Comparison of ENCODE assay signal across 16 mouse cellular contexts in genomic region chr4:141304223-141304611, GRCm38 (mm10). TPM values are rescaled to one million over a fixed set of nuclear protein-coding genes. Genes with fewer than 3 reads are reported as not detected.
DNase-seq lines count a peak whose midpoint lies in the region; ATAC-seq and TF ChIP-seq lines count a peak whose summit lies in the region.
"Had no signal": no experiment of that assay in that cellular context is flagged by ENCODE, and none has a peak within 500 bp of the region (broad histone marks: within the 10 kb centered on the region; RNA-seq: fewer than 3 reads in every experiment).

No protein-coding gene starts in this region.

- 71% methylated on average over 4 of the region's 4 CpGs for WGBS in kidney, adult 2 months
- 74% methylated on average over 4 of the region's 4 CpGs for WGBS in midbrain, embryonic 14.5 days
- WGBS in midbrain, embryonic 15.5 days = 79% methylated on average over 4 of the region's 4 CpGs

- H3K27me3 ChIP-seq in kidney, adult 2 months (replicated peaks; ENCODE audit: control insufficient read depth, insufficient read depth, low read length) = no peaks in the 10 kb centered on the region
- H3K27me3 ChIP-seq in midbrain, embryonic 14.5 days (ENCODE audit: control insufficient read depth, insufficient read depth, low read length) = peaks cover 15% of the 10 kb centered on the region; the same call in 1 of the 2 replicates
- peaks cover 34% of the 10 kb centered on the region for H3K27me3 ChIP-seq in midbrain, embryonic 15.5 days (replicated peaks)

- H3K27ac ChIP-seq in kidney, adult 2 months (ENCODE audit: insufficient read depth, low read depth, low read length) = no peak overlapping the region
- H3K27ac ChIP-seq in midbrain, embryonic 14.5 days (replicated peaks; ENCODE audit: low read depth, low read length) = no peak overlapping the region
- no peak overlapping the region for H3K27ac ChIP-seq in midbrain, embryonic 15.5 days
- H3K27ac ChIP-seq: embryonic facial prominence, embryonic 12.5 days; hindbrain, embryonic 14.5 days; layer of hippocampus, adult 2 months; neural tube, embryonic 12.5 days had no signal

- no peak for ATAC-seq in midbrain, embryonic 14.5 days (ENCODE audit: low FRiP score, low TSS enrichment)
- no peak for ATAC-seq in midbrain, embryonic 15.5 days (replicated peaks)
- ATAC-seq in hematopoietic stem cell, adult 5-6 weeks (replicated peaks in 1 of 2; ENCODE audit: insufficient read depth in 1 of 2, low FRiP score in 2 of 2, low TSS enrichment in 1 of 2, low read depth in 1 of 2, poor library complexity in 2 of 2, severe bottlenecking in 2 of 2) = peak; percentile 23 to 53; a peak in 2 of 4 replicates

- TF ChIP-seq POLR2A in kidney, adult 2 months (IDR thresholded peaks at IDR 0.05; ENCODE audit: low read depth, low read length) = no peak

- no peaks in the 10 kb centered on the region for H3K36me3 ChIP-seq in kidney, adult 2 months (ENCODE audit: control insufficient read depth, insufficient read depth, low read length)
- no peaks in the 10 kb centered on the region for H3K36me3 ChIP-seq in midbrain, embryonic 14.5 days (ENCODE audit: control insufficient read depth, insufficient read depth, low read length)
- no peaks in the 10 kb centered on the region for H3K36me3 ChIP-seq in midbrain, embryonic 15.5 days (replicated peaks)
- H3K36me3 ChIP-seq: neural tube, embryonic 12.5 days had no signal

- H3K9me3 ChIP-seq in midbrain, embryonic 14.5 days (ENCODE audit: control insufficient read depth, low read length) = no peaks in the 10 kb centered on the region
- H3K9me3 ChIP-seq in midbrain, embryonic 15.5 days = no peaks in the 10 kb centered on the region
- H3K9me3 ChIP-seq: embryonic facial prominence, embryonic 12.5 days; neural tube, embryonic 12.5 days had no signal

- 0 out of 2 replicates have a peak overlapping the region, but pooled peaks have one; percentile 1 for H3K4me3 ChIP-seq in kidney, adult 2 months (ENCODE audit: insufficient read depth, low read depth, low read length)
- no peak overlapping the region for H3K4me3 ChIP-seq in midbrain, embryonic 14.5 days (replicated peaks; ENCODE audit: low read depth, low read length)
- no peak overlapping the region for H3K4me3 ChIP-seq in midbrain, embryonic 15.5 days
- H3K4me3 ChIP-seq: embryonic facial prominence, embryonic 12.5 days; layer of hippocampus, adult 2 months; megakaryocyte, embryonic 14.5 days; neural tube, embryonic 12.5 days had no signal

- no peak for DNase-seq in kidney, adult 2 months
- no peak for DNase-seq in kidney, postnatal 14 days
- no peak for DNase-seq in midbrain, embryonic 14.5 days
- DNase-seq in urinary bladder, postnatal 36 days (ENCODE audit: low spot score in 2 of 2) = no peak
- no peak for DNase-seq in c-Kit-positive CD71-positive TER-119-positive erythroid progenitor cells, embryonic 14.5 days (ENCODE audit: low spot score)
- DNase-seq: adrenal gland, adult 8-10 months; cerebellum, adult 18-20 months; left cerebral cortex, postnatal 4 days; right cerebral cortex, adult 18-20 months had no signal

- TF ChIP-seq CTCF in kidney, adult 2 months (conservative IDR thresholded peaks at IDR 0.05; ENCODE audit: insufficient read depth, insufficient read length, low read depth, low read length) = no peak

- peaks cover 9% of the 10 kb centered on the region; the same call in 1 of the 2 replicates for H3K4me1 ChIP-seq in kidney, adult 2 months (ENCODE audit: control insufficient read depth, insufficient read depth, low read length)
- H3K4me1 ChIP-seq in midbrain, embryonic 14.5 days (ENCODE audit: control insufficient read depth, insufficient read depth, low read length) = peaks cover 23% of the 10 kb centered on the region
- peaks cover 25% of the 10 kb centered on the region for H3K4me1 ChIP-seq in midbrain, embryonic 15.5 days

- no peak overlapping the region; the same call in 1 of the 2 replicates for H3K9ac ChIP-seq in midbrain, embryonic 14.5 days (replicated peaks; ENCODE audit: low read length)
- H3K9ac ChIP-seq in midbrain, embryonic 15.5 days = no peak overlapping the region
- H3K9ac ChIP-seq: embryonic facial prominence, embryonic 12.5 days; hindbrain, embryonic 14.5 days; neural tube, embryonic 12.5 days had no signal

- peak overlapping the region; percentile 95 for H3K4me2 ChIP-seq in midbrain, embryonic 14.5 days (ENCODE audit: low read length)
- H3K4me2 ChIP-seq in midbrain, embryonic 15.5 days = no peak overlapping the region

RNA-seq across cellular contexts. Expression of gene Epha2, which starts 3.2 kb away (rescaled TPM):
- polyA plus RNA-seq in kidney, adult 2 months (2012; rRNA removed) = 8.1 and 9.6 TPM in 2 replicates
- 1.2 and 1.7 TPM in 2 replicates for polyA plus RNA-seq in midbrain, embryonic 14.5 days (2014; fragmentation: Nextera tagmentation; extraction: Ambion mirVana)
- 1.6 and 1.7 TPM in 2 replicates for polyA plus RNA-seq in midbrain, embryonic 15.5 days (2015; fragmentation: Nextera tagmentation; extraction: Ambion mirVana)
- total RNA-seq in hematopoietic stem cell, adult 5-6 weeks (2017) = 1.0 TPM in 1 of 2 replicates, not detected in the other

Comparison
In these comparisons a context has a peak if more than half of its experiments do, and no peak if none do; other contexts are left out.
1. ATAC-seq: peak in hematopoietic stem cell, adult 5-6 weeks (2 of 2); none in midbrain, embryonic 14.5 days (single experiment) and midbrain, embryonic 15.5 days (single experiment).